Mouse (Mus musculus) forebrain, embryonic 12.5 days (tissue): Measurements from ENCODE around the gene Dennd1a. TPM values are rescaled to one million over a fixed set of nuclear protein-coding genes. Genes with fewer than 3 reads are reported as not detected.

Experiments
- ATAC-seq: fragments of 200-750 bp; cut with Nextera tagmentation; 2 replicates; pipeline ENCODE4 v1.8.0; 2017; ENCODE audit warnings: moderate TSS enrichment; ENCODE audit not compliant: low FRiP score
- H3K27ac ChIP-seq: fragments of 300-500 bp; sonication (generic); 2 replicates; pipeline ENCODE4 v1.5.1; 2016; ENCODE audit warnings: mild to moderate bottlenecking
- H3K27me3 ChIP-seq: fragments of 300-500 bp; sonication (generic); 2 replicates; pipeline ENCODE4 v1.6.1; 2016; ENCODE audit warnings: mild to moderate bottlenecking
- H3K36me3 ChIP-seq: fragments of 300-500 bp; sonication (generic); replicated peaks from 2 replicates; pipeline ENCODE4 v1.6.1; 2016; ENCODE audit warnings: mild to moderate bottlenecking
- H3K4me1 ChIP-seq: fragments of 300-500 bp; sonication (generic); 2 replicates; pipeline ENCODE4 v1.6.1; 2016
- H3K4me2 ChIP-seq: fragments of 300-500 bp; sonication (generic); 2 replicates; pipeline ENCODE4 v1.6.1; 2016; ENCODE audit warnings: mild to moderate bottlenecking, moderate library complexity
- H3K4me3 ChIP-seq: fragments of 300-500 bp; sonication (generic); replicated peaks from 2 replicates; pipeline ENCODE4 v1.5.1; 2016; ENCODE audit warnings: mild to moderate bottlenecking
- H3K9ac ChIP-seq: fragments of 300-500 bp; sonication (generic); 2 replicates; pipeline ENCODE4 v1.6.1; 2016; ENCODE audit warnings: mild to moderate bottlenecking
- H3K9me3 ChIP-seq: fragments of 300-500 bp; sonication (generic); 2 replicates; pipeline ENCODE4 v1.6.1; 2016
- WGBS: fragments of 180-500 bp; shearing (Covaris S2); methylation state at CpG from one replicate; pipeline ENCODE4 v1.1.7; 2016; 5-methylcytosine and 5-hydroxymethylcytosine counted together
- polyA plus RNA-seq: library from polyadenylated mRNA; unstranded; fragments of >200 nt; fragmentation: Nextera tagmentation; extraction: Ambion mirVana; gene quantifications from 2 replicates; pipeline ENCODE4 v1.2.1, GENCODE M21; 2016

Gene Dennd1a
- polyA plus RNA-seq, 1 experiment from 2014 or later: 30.3 TPM

DNA sequence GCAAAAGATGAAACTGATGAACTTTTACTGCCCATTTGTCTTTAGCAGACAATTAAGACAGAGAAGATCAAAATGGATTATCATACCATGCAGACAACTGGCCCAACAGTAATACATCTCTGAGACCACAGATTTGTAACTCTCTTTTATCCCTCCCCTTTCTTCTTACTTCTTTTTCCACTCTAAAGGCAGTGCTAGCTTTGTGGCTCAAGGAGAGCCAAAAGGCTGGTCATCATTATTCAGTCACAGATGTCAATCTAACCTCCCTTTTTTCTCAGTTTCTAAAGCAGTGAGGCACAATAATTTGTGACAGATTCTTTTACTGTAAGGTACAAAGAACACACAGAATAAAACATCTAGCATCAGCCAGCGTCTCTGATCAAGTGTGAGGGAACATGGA lies 130.2 kb downstream of the Dennd1a start:
- H3K27ac ChIP-seq: 0 out of 2 replicates have a peak overlapping the region, but pooled peaks have one; percentile 0
- no peaks in the 10 kb centered on the region for H3K9me3 ChIP-seq
- no peak overlapping the region for H3K9ac ChIP-seq
- ATAC-seq: no peak
- no peaks in the 10 kb centered on the region for H3K36me3 ChIP-seq
- no peaks in the 10 kb centered on the region for H3K27me3 ChIP-seq
- WGBS: 16% methylated on average over 1 of the region's 1 CpGs
- H3K4me1 ChIP-seq: peaks cover 16% of the 10 kb centered on the region
- no peak overlapping the region for H3K4me2 ChIP-seq
- no peak overlapping the region for H3K4me3 ChIP-seq

GRCm38 (mm10) chr2:38156001-38156400 lies 131.2 kb downstream of the Dennd1a start:
- no peaks in the 10 kb centered on the region for H3K9me3 ChIP-seq
- 23% methylated on average over 2 of the region's 2 CpGs for WGBS
- ATAC-seq: no peak

GRCm38 (mm10) chr2:38144831-38145230 lies 142.4 kb downstream of the Dennd1a start:
- no peaks in the 10 kb centered on the region for H3K9me3 ChIP-seq
- peaks cover 47% of the 10 kb centered on the region for H3K4me1 ChIP-seq
- H3K27ac ChIP-seq: peak overlapping the region; percentile 79
- peaks cover 3% of the 10 kb centered on the region; the same call in 1 of the 2 replicates for H3K27me3 ChIP-seq
- H3K36me3 ChIP-seq: no peaks in the 10 kb centered on the region
- no peak overlapping the region for H3K4me3 ChIP-seq
- peak overlapping the region; percentile 23 for H3K4me2 ChIP-seq
- no peak overlapping the region for H3K9ac ChIP-seq
- ATAC-seq: no peak

More at GRCm38 (mm10) chr2:38156001-38156400, 131.2 kb downstream of the Dennd1a start:
- Histone ChIP-seq H3K4me1 (peaks cover 14% of the 10 kb centered on the region), H3K27ac (no peak overlapping the region), H3K4me3 (no peak overlapping the region), H3K36me3 (no peaks in the 10 kb centered on the region), H3K27me3 (no peaks in the 10 kb centered on the region), H3K9ac (no peak overlapping the region), H3K4me2 (no peak overlapping the region)

- peaks cover 3% of the 10 kb centered on the region; the same call in 1 of the 2 replicates for H3K27me3 ChIP-seq
- H3K4me1 ChIP-seq: peaks cover 51% of the 10 kb centered on the region
- H3K27ac ChIP-seq: peak overlapping the region; percentile 79
- peak overlapping the region; percentile 23 for H3K4me2 ChIP-seq
- no peaks in the 10 kb centered on the region for H3K9me3 ChIP-seq
- no peak overlapping the region for H3K9ac ChIP-seq
- H3K36me3 ChIP-seq: no peaks in the 10 kb centered on the region
- peak; percentile 88 for ATAC-seq
- WGBS: 5% methylated on average over 8 of the region's 8 CpGs
- H3K4me3 ChIP-seq: no peak overlapping the region
Measured at GRCm38 (mm10) chr2:38144067-38144779, 143.0 kb downstream of the Dennd1a start.

- Histone ChIP-seq H3K4me2 (peak overlapping the region; percentile 8), H3K27ac (peak overlapping the region; percentile 82), H3K9me3 (no peaks in the 10 kb centered on the region), H3K9ac (no peak overlapping the region), H3K27me3 (peaks cover 3% of the 10 kb centered on the region; the same call in 1 of the 2 replicates), H3K36me3 (no peaks in the 10 kb centered on the region), H3K4me3 (no peak overlapping the region), H3K4me1 (peaks cover 57% of the 10 kb centered on the region)
- no peak for ATAC-seq
- WGBS: 13% methylated on average over 5 of the region's 5 CpGs
Measured at GRCm38 (mm10) chr2:38142905-38143304, 144.3 kb downstream of the Dennd1a start.

GRCm38 (mm10) chr2:38142210-38142609 lies 145.0 kb downstream of the Dennd1a start:
- 54% methylated on average over 2 of the region's 2 CpGs for WGBS

DNA sequence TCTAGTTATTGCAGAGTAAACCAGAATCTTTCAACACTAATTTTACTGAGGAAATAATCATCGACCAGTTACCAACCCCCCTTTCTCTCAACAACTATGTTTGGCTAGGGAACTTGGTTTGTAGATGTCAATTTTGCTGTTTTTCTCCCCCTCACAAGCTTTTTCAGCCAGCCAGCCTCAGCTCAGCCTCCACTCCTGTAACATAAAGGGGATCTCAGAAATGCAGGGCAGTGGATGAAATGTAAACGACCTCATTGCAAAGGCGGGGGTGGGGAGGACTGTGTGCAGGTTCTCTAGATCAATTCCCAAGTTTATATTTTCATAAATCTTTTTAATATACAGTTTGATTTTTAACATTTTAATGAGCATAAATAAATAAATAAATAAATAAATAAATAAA lies 147.7 kb downstream of the Dennd1a start:
- no peak for ATAC-seq
- Histone ChIP-seq H3K4me1 (peaks cover 52% of the 10 kb centered on the region), H3K27me3 (no peaks in the 10 kb centered on the region), H3K9me3 (no peaks in the 10 kb centered on the region), H3K27ac (0 out of 2 replicates have a peak overlapping the region, but pooled peaks have one; percentile 47), H3K4me3 (no peak overlapping the region), H3K9ac (0 out of 2 replicates have a peak overlapping the region, but pooled peaks have one; percentile 27), H3K36me3 (no peaks in the 10 kb centered on the region), H3K4me2 (no peak overlapping the region)
- WGBS: 41% methylated on average over 3 of the region's 3 CpGs

More at GRCm38 (mm10) chr2:38142210-38142609, 145.0 kb downstream of the Dennd1a start:
- Histone ChIP-seq H3K4me3 (no peak overlapping the region), H3K9ac (no peak overlapping the region), H3K27ac (peak overlapping the region; percentile 54), H3K4me1 (peaks cover 58% of the 10 kb centered on the region), H3K27me3 (no peaks in the 10 kb centered on the region; the same call in 1 of the 2 replicates), H3K4me2 (no peak overlapping the region), H3K36me3 (no peaks in the 10 kb centered on the region), H3K9me3 (no peaks in the 10 kb centered on the region)
- no peak for ATAC-seq

DNA sequence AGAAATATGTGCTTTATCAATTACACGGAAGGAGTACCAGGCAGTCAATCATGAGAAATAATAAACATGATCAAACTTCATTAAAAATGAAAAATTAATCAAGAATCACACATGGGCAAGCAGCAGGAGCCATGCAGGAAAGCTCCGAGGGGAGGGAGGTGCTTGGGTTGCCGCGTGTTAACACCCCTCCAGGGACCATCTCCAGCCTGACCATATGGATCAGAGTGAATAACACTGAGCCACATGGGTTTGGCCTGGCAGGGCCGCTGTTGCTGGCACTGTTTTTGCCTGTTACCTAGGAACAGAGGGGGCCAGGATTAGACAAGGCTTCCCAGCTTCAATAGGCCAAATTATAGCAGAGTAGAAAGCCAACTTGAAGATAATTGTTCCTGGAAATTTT lies 150.1 kb downstream of the Dennd1a start:
- ATAC-seq: peak; percentile 80
- Histone ChIP-seq H3K36me3 (no peaks in the 10 kb centered on the region), H3K9ac (no peak overlapping the region), H3K4me1 (peaks cover 35% of the 10 kb centered on the region), H3K27ac (0 out of 2 replicates have a peak overlapping the region, but pooled peaks have one; percentile 31), H3K27me3 (no peaks in the 10 kb centered on the region), H3K4me3 (no peak overlapping the region), H3K9me3 (no peaks in the 10 kb centered on the region), H3K4me2 (no peak overlapping the region)
- WGBS: 28% methylated on average over 5 of the region's 5 CpGs

GRCm38 (mm10) chr2:38135427-38135826 lies 151.8 kb downstream of the Dennd1a start:
- WGBS: 40% methylated on average over 3 of the region's 3 CpGs
- Histone ChIP-seq H3K4me1 (peaks cover 26% of the 10 kb centered on the region), H3K9ac (no peak overlapping the region), H3K9me3 (no peaks in the 10 kb centered on the region), H3K27ac (no peak overlapping the region), H3K27me3 (no peaks in the 10 kb centered on the region), H3K4me3 (no peak overlapping the region), H3K4me2 (no peak overlapping the region), H3K36me3 (no peaks in the 10 kb centered on the region)
- ATAC-seq: peak; percentile 74; the same call in 1 of the 2 replicates

GRCm38 (mm10) chr2:38133036-38133825 lies 154.0 kb downstream of the Dennd1a start:
- Histone ChIP-seq H3K27me3 (no peaks in the 10 kb centered on the region), H3K9ac (no peak overlapping the region), H3K4me2 (no peak overlapping the region), H3K27ac (no peak overlapping the region), H3K36me3 (no peaks in the 10 kb centered on the region), H3K9me3 (no peaks in the 10 kb centered on the region), H3K4me3 (no peak overlapping the region), H3K4me1 (peaks cover 12% of the 10 kb centered on the region)
- ATAC-seq: no peak
- 91% methylated on average over 5 of the region's 5 CpGs for WGBS

DNA sequence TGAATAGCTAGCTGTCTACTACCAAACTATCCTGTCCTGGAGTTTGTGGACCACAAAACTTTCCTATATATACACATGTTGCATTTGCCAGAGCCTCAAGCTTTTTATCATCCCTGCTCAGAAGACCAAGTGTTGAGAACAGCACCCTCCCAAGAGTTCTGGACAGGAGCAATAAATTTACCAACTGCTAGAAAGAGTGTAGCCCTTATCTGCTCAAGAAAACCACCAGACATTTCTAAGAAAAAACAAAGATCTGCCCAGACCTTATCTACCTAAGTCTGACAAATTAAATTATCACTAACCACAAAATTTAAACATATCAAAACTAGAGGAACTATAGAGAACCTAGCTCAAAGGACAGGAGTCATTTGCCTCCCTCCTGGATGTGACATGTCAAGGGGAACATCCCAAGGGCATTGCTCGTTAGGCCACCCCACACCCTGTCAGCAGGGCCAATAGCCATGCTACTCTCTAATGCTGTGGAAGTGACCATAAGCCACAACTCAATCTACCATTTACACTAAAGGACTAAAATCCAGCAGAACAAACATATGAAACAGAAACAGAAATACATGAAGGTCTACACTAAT lies 154.9 kb downstream of the Dennd1a start:
- Histone ChIP-seq H3K4me1 (peaks cover 12% of the 10 kb centered on the region), H3K4me3 (no peak overlapping the region), H3K4me2 (no peak overlapping the region), H3K27me3 (no peaks in the 10 kb centered on the region), H3K36me3 (no peaks in the 10 kb centered on the region), H3K9ac (no peak overlapping the region), H3K9me3 (no peaks in the 10 kb centered on the region), H3K27ac (no peak overlapping the region)
- 82% methylated on average over 1 of the region's 1 CpGs for WGBS
- no peak for ATAC-seq

DNA sequence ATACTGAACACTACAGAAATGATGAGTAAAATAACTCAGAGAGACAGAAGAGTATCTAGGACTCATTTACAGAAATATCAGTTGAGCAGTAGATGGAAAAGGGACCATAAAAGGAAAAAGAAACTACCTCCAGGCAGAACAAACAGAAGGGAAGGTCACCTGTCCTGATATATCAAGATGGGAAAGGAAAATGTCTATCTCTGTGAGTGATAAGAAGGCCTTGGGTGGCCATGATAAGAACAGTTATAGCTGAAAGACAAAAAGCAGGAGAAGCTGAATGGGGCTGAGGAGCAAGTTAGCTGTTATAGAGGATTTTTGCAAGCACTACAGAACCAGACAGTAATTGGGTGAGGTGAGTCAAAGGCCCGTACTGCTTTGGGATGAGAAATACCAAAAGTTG lies 155.7 kb downstream of the Dennd1a start:
- ATAC-seq: no peak
- Histone ChIP-seq H3K27ac (no peak overlapping the region), H3K36me3 (no peaks in the 10 kb centered on the region), H3K9me3 (no peaks in the 10 kb centered on the region), H3K4me2 (no peak overlapping the region), H3K27me3 (no peaks in the 10 kb centered on the region), H3K4me1 (peaks cover 9% of the 10 kb centered on the region), H3K9ac (no peak overlapping the region), H3K4me3 (no peak overlapping the region)
- 89% methylated on average over 1 of the region's 1 CpGs for WGBS
